Mouse (Mus musculus) midbrain, embryonic 15.5 days (tissue): Measurements from ENCODE around the gene Plekhg2. TPM values are rescaled to one million over a fixed set of nuclear protein-coding genes. Genes with fewer than 3 reads are reported as not detected.

ENCODE experiments used
- ATAC-seq: fragments of 200-750 bp; cut with Nextera tagmentation; replicated peaks from 2 replicates; pipeline ENCODE4 v1.8.0; 2017; ENCODE audit warnings: moderate TSS enrichment
- H3K27ac ChIP-seq: fragments of 300-500 bp; sonication (generic); 2 replicates; pipeline ENCODE4 v1.5.1; 2015; ENCODE audit warnings: mild to moderate bottlenecking, inconsistent platforms
- H3K27me3 ChIP-seq: fragments of 300-500 bp; sonication (generic); replicated peaks from 2 replicates; pipeline ENCODE4 v1.6.1; 2015; ENCODE audit warnings: inconsistent platforms
- H3K36me3 ChIP-seq: fragments of 300-500 bp; sonication (generic); replicated peaks from 2 replicates; pipeline ENCODE4 v1.6.1; 2015; ENCODE audit warnings: inconsistent platforms
- H3K4me1 ChIP-seq: fragments of 300-500 bp; sonication (generic); 2 replicates; pipeline ENCODE4 v1.6.1; 2015; ENCODE audit warnings: inconsistent platforms
- H3K4me2 ChIP-seq: fragments of 300-500 bp; sonication (generic); 2 replicates; pipeline ENCODE4 v1.6.1; 2015; ENCODE audit warnings: inconsistent platforms, mild to moderate bottlenecking, moderate library complexity
- H3K4me3 ChIP-seq: fragments of 300-500 bp; sonication (generic); 2 replicates; pipeline ENCODE4 v1.5.1; 2015; ENCODE audit warnings: mild to moderate bottlenecking, inconsistent platforms
- H3K9ac ChIP-seq: fragments of 300-500 bp; sonication (generic); 2 replicates; pipeline ENCODE4 v1.6.1; 2015; ENCODE audit warnings: mild to moderate bottlenecking, inconsistent platforms
- H3K9me3 ChIP-seq: fragments of 300-500 bp; sonication (generic); 2 replicates; pipeline ENCODE4 v1.6.1; 2016; ENCODE audit warnings: inconsistent platforms
- WGBS: fragments of 180-500 bp; shearing (Covaris S2); methylation state at CpG from one replicate; pipeline ENCODE4 v1.1.7; 2015; ENCODE audit warnings: mixed read lengths; 5-methylcytosine and 5-hydroxymethylcytosine counted together
- polyA plus RNA-seq: library from polyadenylated mRNA; unstranded; fragments of >200 nt; fragmentation: Nextera tagmentation; extraction: Ambion mirVana; gene quantifications from 2 replicates; pipeline ENCODE4 v1.2.1, GENCODE M21; 2015

The Plekhg2 gene
- polyA plus RNA-seq, 1 experiment from 2014 or later: 28.8 TPM

DNA sequence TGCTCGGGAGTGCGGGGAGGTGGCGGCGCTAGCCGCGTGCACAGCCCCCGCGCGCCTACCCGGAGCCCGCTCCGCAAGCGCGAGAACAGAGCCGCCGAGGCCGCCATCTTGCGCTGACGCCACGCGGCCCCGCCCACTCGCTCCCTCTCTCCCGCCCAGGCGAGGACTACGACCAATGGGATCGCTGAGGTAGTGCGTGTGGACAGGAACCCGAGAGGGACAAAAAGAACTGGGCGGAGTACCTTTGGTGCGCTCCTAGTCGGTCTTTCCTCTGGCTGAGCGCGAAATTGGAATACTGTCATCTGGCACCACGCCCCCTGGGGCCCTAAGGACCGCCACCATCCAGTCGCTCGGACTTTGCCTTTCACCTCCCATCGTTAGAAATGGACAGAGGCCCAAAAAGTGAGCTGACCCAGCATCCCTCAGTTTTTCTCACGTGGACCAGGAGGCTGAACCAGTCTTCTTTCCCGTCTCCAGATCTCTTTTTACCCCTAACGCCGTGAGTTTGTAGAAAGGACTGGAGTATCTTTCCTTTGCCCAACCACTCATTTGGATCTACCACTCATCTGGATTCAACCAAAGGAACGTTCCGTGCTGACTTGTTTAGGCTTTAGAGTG lies 60.4 kb downstream of the Plekhg2 start, which contains the start of gene Timm50:
Gene Timm50 (minus strand): TSS at position 147 of the 618 bp plus-strand sequence.
- H3K4me1 ChIP-seq: peaks cover 22% of the 10 kb centered on the region
- ATAC-seq: peak; percentile 96
- H3K27ac ChIP-seq: peak within 1 kb of the TSS; percentile 83
- WGBS: under 1% methylated on average over 45 of the region's 45 CpGs
- peak within 1 kb of the TSS; percentile 97 for H3K9ac ChIP-seq
- H3K4me2 ChIP-seq: peak within 1 kb of the TSS; percentile 95
- no peaks in the 10 kb centered on the region for H3K9me3 ChIP-seq
- no peaks in the 10 kb centered on the region for H3K27me3 ChIP-seq
- H3K36me3 ChIP-seq: peaks cover 43% of the 10 kb centered on the region
- peak within 1 kb of the TSS; percentile 86 for H3K4me3 ChIP-seq

DNA sequence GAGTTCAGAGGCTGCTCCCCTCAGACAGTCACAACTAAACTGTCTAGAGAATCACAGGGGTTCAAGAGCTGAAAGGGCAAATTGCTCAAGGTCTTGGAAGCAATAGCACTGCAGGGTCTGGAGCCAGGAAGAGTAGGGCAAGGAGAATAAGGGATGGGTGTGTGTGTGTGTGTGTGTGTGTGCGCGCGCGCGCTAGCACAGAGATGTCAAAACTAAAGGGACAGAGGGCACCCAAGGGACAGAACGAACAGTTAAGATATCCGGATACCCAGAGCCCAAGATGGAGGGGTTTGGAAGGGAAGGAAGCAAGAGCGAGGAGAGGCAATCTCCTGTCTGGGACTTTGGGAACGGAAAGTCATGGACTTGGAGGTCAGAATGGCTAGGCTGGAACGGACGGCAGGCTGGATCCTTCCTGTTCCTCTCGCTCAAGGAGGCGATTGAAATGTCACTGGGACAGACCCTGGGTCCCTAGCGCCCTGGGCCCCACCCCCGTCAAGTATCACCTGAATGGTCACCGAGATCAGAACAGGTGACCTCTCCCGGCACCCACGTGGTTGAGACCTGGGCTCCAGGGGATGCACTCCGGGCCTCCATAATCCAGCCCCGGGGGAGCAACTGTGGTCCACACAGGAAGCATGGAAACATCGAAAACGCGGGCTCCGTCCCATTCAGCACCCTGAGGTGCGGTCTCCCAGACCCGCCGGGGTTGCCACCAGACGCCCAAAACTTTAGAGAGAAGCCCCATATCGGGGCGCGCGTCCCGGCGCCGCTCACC lies 61.1 kb downstream of the Plekhg2 start:
- Histone ChIP-seq H3K4me1 (peaks cover 22% of the 10 kb centered on the region), H3K27ac (peak overlapping the region; percentile 83), H3K27me3 (no peaks in the 10 kb centered on the region), H3K4me2 (peak overlapping the region; percentile 95), H3K9me3 (no peaks in the 10 kb centered on the region), H3K36me3 (peaks cover 43% of the 10 kb centered on the region), H3K4me3 (peak overlapping the region; percentile 86), H3K9ac (peak overlapping the region; percentile 97)
- WGBS: 6% methylated on average over 35 of the region's 35 CpGs
- peak; percentile 72 for ATAC-seq

DNA sequence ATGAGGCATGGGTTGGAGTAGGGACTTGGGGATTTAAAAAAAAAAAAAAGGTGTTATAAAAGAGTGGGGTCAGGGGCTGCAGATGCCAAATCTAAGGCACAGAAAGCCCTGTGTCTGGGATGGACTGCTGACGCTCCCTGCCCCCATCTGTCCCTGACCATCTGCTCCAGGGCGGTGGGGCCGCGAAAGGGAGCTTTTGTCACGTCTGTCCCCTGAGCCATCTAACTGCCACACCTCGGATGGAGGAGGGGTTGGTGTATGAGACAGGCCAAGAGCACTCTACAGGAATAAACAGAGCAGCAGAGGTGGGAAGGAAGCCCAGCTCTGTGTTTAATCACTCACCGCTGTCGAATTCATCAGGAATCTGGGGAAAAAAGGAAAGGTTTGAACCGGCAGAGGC lies 62.7 kb downstream of the Plekhg2 start:
- H3K9me3 ChIP-seq: no peaks in the 10 kb centered on the region
- peaks cover 22% of the 10 kb centered on the region for H3K4me1 ChIP-seq
- H3K27ac ChIP-seq: no peak overlapping the region
- H3K4me2 ChIP-seq: no peak overlapping the region
- no peak overlapping the region for H3K9ac ChIP-seq
- H3K4me3 ChIP-seq: no peak overlapping the region
- H3K27me3 ChIP-seq: no peaks in the 10 kb centered on the region
- ATAC-seq: no peak
- WGBS: 31% methylated on average over 9 of the region's 9 CpGs
- H3K36me3 ChIP-seq: peaks cover 37% of the 10 kb centered on the region

Other genes starting within 250 kb of the Plekhg2 start
- gene 9530053A07Rik, start 243.1 kb downstream of the Plekhg2 start, polyA plus RNA-seq: 0.05 and 0.06 TPM in 2 replicates
- 75.6 and 78.4 TPM in 2 replicates for gene Fbl, start 202.9 kb downstream of the Plekhg2 start, polyA plus RNA-seq
- 16.3 and 18.1 TPM in 2 replicates for gene Dyrk1b, start 193.1 kb downstream of the Plekhg2 start, polyA plus RNA-seq
- gene Eid2, start 104.7 kb downstream of the Plekhg2 start, polyA plus RNA-seq: 16.4 and 21.0 TPM in 2 replicates
- 44.1 and 45.1 TPM in 2 replicates for gene Eid2b, start 94.9 kb downstream of the Plekhg2 start, polyA plus RNA-seq
- 0.92 and 1.3 TPM in 2 replicates for gene Selenov, start 81.4 kb downstream of the Plekhg2 start, polyA plus RNA-seq
- 22.6 and 23.1 TPM in 2 replicates for gene Dll3, start 70.4 kb downstream of the Plekhg2 start, polyA plus RNA-seq
- 129 and 136 TPM in 2 replicates for gene Timm50, start 60.5 kb downstream of the Plekhg2 start, polyA plus RNA-seq
- 111 and 112 TPM in 2 replicates for gene Supt5, start 33.9 kb downstream of the Plekhg2 start, polyA plus RNA-seq
- gene Rps16, start 21.9 kb downstream of the Plekhg2 start, polyA plus RNA-seq: 430 and 438 TPM in 2 replicates
- gene Zfp36, start 7.7 kb upstream of the Plekhg2 start, polyA plus RNA-seq: 3.2 and 3.3 TPM in 2 replicates
- 46.6 and 47.0 TPM in 2 replicates for gene Med29, start 20.1 kb upstream of the Plekhg2 start, polyA plus RNA-seq
- gene Paf1, start 20.4 kb upstream of the Plekhg2 start, polyA plus RNA-seq: 92.5 and 110 TPM in 2 replicates
- gene Gmfg, start 64.8 kb upstream of the Plekhg2 start, polyA plus RNA-seq: 3.2 and 3.4 TPM in 2 replicates
- 20.9 and 23.0 TPM in 2 replicates for gene Lrfn1, start 79.4 kb upstream of the Plekhg2 start, polyA plus RNA-seq
- gene Ifnl2, start 137.9 kb upstream of the Plekhg2 start, polyA plus RNA-seq: not detected in 2 replicates
- not detected in 2 replicates for gene Ifnl3, start 150.2 kb upstream of the Plekhg2 start, polyA plus RNA-seq
- gene Sycn, start 168.3 kb upstream of the Plekhg2 start, polyA plus RNA-seq: not detected in 2 replicates
- gene Nccrp1, start 174.7 kb upstream of the Plekhg2 start, polyA plus RNA-seq: 0.14 and 0.18 TPM in 2 replicates
- 22.8 and 24.8 TPM in 2 replicates for gene Samd4b, start 225.5 kb upstream of the Plekhg2 start, polyA plus RNA-seq
- gene Pak4, start 225.6 kb upstream of the Plekhg2 start, polyA plus RNA-seq: 20.9 and 21.6 TPM in 2 replicates